Mouse (Mus musculus) embryonic facial prominence, embryonic 15.5 days (tissue): ENCODE measurements at regions not wholly inside any gene's neighbourhood (a gene's known extent, or its start where the extent isn't known, plus 50 kb on each side); places are given as distances from the start of the nearest gene placed in this dataset.

Source experiments
- ATAC-seq: fragments of 200-750 bp; cut with Nextera tagmentation; 2 replicates; pipeline ENCODE4 v1.8.0; 2017; ENCODE audit warnings: low read depth, moderate TSS enrichment; ENCODE audit not compliant: insufficient number of reproducible peaks, low FRiP score, low TSS enrichment
- H3K27ac ChIP-seq: fragments of 300-500 bp; sonication (generic); replicated peaks from 2 replicates; pipeline ENCODE4 v1.5.1; 2015; ENCODE audit warnings: mild to moderate bottlenecking, inconsistent platforms
- H3K27me3 ChIP-seq: fragments of 300-500 bp; sonication (generic); 2 replicates; pipeline ENCODE4 v1.6.1; 2015; ENCODE audit warnings: inconsistent platforms
- H3K36me3 ChIP-seq: fragments of 300-500 bp; sonication (generic); 2 replicates; pipeline ENCODE4 v1.6.1; 2015; ENCODE audit warnings: mild to moderate bottlenecking, inconsistent platforms
- H3K4me1 ChIP-seq: fragments of 300-500 bp; sonication (generic); 2 replicates; pipeline ENCODE4 v1.6.1; 2015; ENCODE audit warnings: inconsistent platforms
- H3K4me2 ChIP-seq: fragments of 300-500 bp; sonication (generic); replicated peaks from 2 replicates; pipeline ENCODE4 v1.6.1; 2015; ENCODE audit warnings: mild to moderate bottlenecking, inconsistent platforms
- H3K4me3 ChIP-seq: fragments of 300-500 bp; sonication (generic); replicated peaks from 2 replicates; pipeline ENCODE4 v1.5.1; 2015; ENCODE audit warnings: mild to moderate bottlenecking, inconsistent platforms
- H3K9ac ChIP-seq: fragments of 300-500 bp; sonication (generic); 2 replicates; pipeline ENCODE4 v1.6.1; 2015; ENCODE audit warnings: inconsistent platforms
- H3K9me3 ChIP-seq: fragments of 300-500 bp; sonication (generic); replicated peaks from 2 replicates; pipeline ENCODE4 v1.6.1; 2016; ENCODE audit warnings: inconsistent platforms
- WGBS: fragments of 180-500 bp; shearing (Covaris S2); methylation state at CpG from one replicate; pipeline ENCODE4 v1.1.7; 2015; 5-methylcytosine and 5-hydroxymethylcytosine counted together

DNA sequence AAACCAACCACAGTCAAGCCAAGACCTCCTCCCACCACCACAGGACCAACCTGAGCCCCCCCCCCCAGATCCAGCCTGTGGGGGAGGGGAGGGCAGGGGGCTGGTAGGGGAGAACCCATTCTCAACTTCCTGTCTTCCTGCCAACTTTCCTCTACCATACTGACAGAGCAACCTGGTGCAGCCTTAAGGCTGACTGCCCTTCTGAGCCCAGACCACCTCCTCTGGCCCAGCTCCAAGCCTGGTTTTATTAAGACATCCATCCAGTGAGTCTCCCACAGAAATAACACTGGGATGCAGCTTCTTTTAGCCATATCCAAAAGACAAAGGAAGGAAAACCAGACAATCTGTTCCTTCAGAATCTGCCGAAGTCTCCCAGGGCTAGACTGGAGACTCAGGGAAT, 342.8 kb downstream of the Gm9195 start:
- H3K9me3 ChIP-seq = no peaks in the 10 kb centered on the region
- no peak overlapping the region for H3K9ac ChIP-seq
- H3K4me3 ChIP-seq = no peak overlapping the region
- no peak overlapping the region for H3K27ac ChIP-seq
- WGBS = 78% methylated on average over 1 of the region's 1 CpGs
- H3K27me3 ChIP-seq = no peaks in the 10 kb centered on the region
- H3K4me1 ChIP-seq = no peaks in the 10 kb centered on the region
- H3K4me2 ChIP-seq = no peak overlapping the region
- no peaks in the 10 kb centered on the region for H3K36me3 ChIP-seq
- no peak for ATAC-seq

DNA sequence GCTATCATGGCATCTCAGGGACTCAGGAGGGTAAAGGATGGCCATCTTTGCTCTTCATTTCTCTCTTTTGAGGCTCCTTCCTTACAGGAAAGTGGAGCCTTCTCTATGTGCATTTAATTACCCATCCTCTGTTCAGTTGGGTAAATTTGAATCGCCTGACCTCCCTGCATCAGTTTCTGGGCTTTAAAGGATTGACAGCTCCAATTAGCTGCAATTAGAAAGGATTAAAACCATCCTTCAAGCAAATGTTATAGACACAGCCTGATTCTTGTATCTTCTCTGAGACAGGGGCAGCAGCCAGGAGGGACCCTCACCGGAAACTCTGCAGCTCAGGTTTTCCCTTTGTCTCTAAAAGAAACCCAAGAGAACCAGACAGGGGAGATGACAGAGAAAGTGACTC, 345.3 kb downstream of the Gm9195 start:
- no peaks in the 10 kb centered on the region for H3K27me3 ChIP-seq
- 16% methylated on average over 2 of the region's 2 CpGs for WGBS
- H3K36me3 ChIP-seq = no peaks in the 10 kb centered on the region
- no peak overlapping the region for H3K4me3 ChIP-seq
- no peaks in the 10 kb centered on the region for H3K4me1 ChIP-seq
- no peaks in the 10 kb centered on the region for H3K9me3 ChIP-seq
- no peak for ATAC-seq
- no peak overlapping the region for H3K9ac ChIP-seq
- no peak overlapping the region for H3K27ac ChIP-seq
- no peak overlapping the region for H3K4me2 ChIP-seq

DNA sequence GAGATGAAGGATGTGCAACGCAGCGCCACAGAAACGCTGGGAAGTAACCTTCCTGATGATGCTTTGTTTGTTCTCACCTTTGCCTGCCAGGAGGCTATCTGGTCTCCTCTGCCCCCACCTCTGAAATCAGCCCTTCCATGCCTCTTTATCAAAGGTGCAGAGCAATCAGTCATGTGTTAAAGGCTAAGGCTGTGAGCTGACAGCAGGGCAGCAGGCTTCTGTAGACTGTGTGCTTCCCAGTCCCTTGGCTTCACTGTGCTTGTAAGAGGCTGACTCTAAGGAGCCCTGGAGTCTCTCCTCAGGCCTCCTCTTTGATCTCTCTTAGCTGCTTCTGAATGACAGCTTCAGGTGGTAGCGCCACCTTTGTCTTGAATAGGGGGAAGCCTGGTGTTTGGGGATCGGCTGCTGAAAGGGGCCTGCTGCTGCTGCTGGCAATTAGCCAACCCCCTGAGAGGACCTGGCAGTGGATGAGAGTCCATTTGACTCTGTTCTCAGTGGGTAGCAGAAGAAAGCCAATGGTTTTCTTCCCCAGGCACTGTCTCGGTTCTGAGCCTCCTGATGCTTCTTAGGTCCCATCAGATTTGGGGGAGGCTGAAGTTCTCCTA, 348.7 kb downstream of the Gm9195 start:
- Histone ChIP-seq H3K36me3 (no peaks in the 10 kb centered on the region), H3K4me2 (no peak overlapping the region), H3K9ac (no peak overlapping the region), H3K9me3 (no peaks in the 10 kb centered on the region), H3K4me1 (no peaks in the 10 kb centered on the region), H3K4me3 (no peak overlapping the region), H3K27ac (no peak overlapping the region), H3K27me3 (no peaks in the 10 kb centered on the region)
- 31% methylated on average over 6 of the region's 6 CpGs for WGBS
- ATAC-seq = no peak

DNA sequence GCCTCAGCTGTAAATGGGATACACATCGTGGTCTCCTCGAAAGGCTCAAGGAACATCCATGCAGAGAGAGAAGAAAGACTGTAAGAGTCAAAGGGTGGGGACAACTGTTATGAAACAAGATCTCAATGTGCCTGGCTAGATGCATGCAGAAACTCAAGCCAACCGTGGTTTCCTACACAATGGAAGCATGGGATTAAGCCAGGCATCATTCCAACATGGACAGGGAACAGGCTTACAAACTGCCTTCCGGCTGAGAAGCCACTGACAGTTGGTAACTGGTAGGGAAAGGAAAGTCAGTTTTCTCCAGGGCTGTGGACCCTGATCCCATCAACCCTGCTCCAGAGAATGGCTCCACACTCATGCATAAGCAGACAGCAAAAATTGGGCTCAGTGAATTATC, 350.5 kb downstream of the Gm9195 start:
- H3K27ac ChIP-seq = no peak overlapping the region
- H3K9ac ChIP-seq = no peak overlapping the region
- no peak for ATAC-seq
- H3K4me1 ChIP-seq = no peaks in the 10 kb centered on the region
- no peaks in the 10 kb centered on the region for H3K27me3 ChIP-seq
- no peaks in the 10 kb centered on the region for H3K9me3 ChIP-seq
- 65% methylated on average over 4 of the region's 4 CpGs for WGBS
- no peak overlapping the region for H3K4me2 ChIP-seq
- H3K4me3 ChIP-seq = no peak overlapping the region
- H3K36me3 ChIP-seq = no peaks in the 10 kb centered on the region

DNA sequence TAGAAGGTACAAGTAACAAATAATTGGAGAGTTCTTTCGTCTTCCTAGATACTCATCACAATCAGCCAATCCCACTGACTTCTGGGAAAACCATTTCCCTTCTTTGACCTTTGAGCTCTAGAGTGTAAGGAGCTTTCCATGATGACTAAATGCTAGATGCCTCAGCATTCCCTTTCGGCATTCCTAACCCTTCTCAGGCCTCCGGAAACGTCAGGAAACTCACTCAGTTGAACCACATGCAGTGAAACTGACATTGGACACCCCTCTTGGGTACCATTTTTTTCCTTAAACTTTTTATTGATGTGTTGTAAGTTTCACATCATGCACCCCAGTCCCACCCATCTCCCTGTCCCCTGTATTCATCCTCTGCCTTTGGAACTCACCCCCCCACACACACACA, 361.5 kb downstream of the Gm9195 start:
- no peak for ATAC-seq
- no peaks in the 10 kb centered on the region for H3K36me3 ChIP-seq
- no peaks in the 10 kb centered on the region for H3K4me1 ChIP-seq
- H3K27me3 ChIP-seq = no peaks in the 10 kb centered on the region
- H3K4me2 ChIP-seq = no peak overlapping the region
- H3K4me3 ChIP-seq = no peak overlapping the region
- no peak overlapping the region for H3K9ac ChIP-seq
- no peaks in the 10 kb centered on the region for H3K9me3 ChIP-seq
- whole genome bisulfite sequencing = 55% methylated on average over 4 of the region's 4 CpGs
- H3K27ac ChIP-seq = no peak overlapping the region

DNA sequence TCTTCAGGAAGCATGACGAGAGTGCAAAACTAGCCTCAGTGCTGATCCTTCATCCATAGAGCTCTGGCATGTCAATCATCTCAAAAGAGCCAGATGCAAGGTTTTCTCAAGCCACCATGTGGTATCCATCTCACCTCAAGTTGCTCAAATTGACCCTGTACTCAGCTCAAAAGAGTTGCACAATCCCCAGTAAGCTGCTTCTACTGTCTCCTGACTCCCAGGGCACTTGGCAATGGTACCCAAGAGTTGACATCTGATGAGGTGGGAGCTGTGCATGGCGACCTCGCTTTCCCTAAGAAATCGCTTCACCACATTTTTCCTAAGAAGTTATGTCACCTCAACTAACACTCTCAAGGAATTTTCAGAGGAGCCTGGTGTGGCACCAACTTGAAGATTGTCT, 369.9 kb downstream of the Gm9195 start:
- no peak for ATAC-seq
- H3K36me3 ChIP-seq = no peaks in the 10 kb centered on the region
- H3K27ac ChIP-seq = no peak overlapping the region
- H3K4me2 ChIP-seq = no peak overlapping the region
- H3K4me3 ChIP-seq = no peak overlapping the region
- no peaks in the 10 kb centered on the region for H3K27me3 ChIP-seq
- WGBS = 72% methylated on average over 4 of the region's 4 CpGs
- H3K9ac ChIP-seq = no peak overlapping the region
- H3K4me1 ChIP-seq = no peaks in the 10 kb centered on the region
- no peaks in the 10 kb centered on the region for H3K9me3 ChIP-seq

DNA sequence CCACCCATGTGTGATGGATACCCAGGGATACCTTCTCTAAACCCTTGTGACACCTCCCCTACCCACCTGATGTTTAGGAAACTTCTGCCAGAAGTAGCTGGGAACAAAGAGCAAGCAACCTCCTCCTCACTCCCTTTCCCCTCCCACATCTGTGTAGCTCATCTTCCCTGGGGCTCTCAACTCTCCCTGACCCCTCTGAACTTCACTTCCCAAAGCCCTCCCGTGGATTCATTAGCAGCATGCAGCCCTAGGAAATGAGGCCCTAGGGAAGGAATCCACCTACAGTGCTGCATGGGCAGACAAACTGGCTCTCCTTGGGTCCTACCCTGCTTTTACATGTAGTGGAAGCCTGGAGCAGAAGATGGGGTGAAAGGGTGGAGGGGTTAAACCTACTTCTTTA, 370.6 kb downstream of the Gm9195 start:
- Histone ChIP-seq H3K4me1 (no peaks in the 10 kb centered on the region), H3K4me2 (no peak overlapping the region), H3K4me3 (no peak overlapping the region), H3K27me3 (no peaks in the 10 kb centered on the region), H3K36me3 (no peaks in the 10 kb centered on the region), H3K27ac (no peak overlapping the region), H3K9ac (no peak overlapping the region), H3K9me3 (no peaks in the 10 kb centered on the region)
- WGBS = 0% methylated on average over 1 of the region's 1 CpGs
- ATAC-seq = peak; percentile 47; the same call in 1 of the 2 replicates

GRCm38 (mm10) chr14:72116842-72117241, 374.8 kb downstream of the Gm9195 start:
- Histone ChIP-seq H3K36me3 (no peaks in the 10 kb centered on the region), H3K27ac (no peak overlapping the region), H3K4me2 (no peak overlapping the region), H3K9ac (no peak overlapping the region), H3K4me3 (no peak overlapping the region), H3K27me3 (no peaks in the 10 kb centered on the region), H3K9me3 (no peaks in the 10 kb centered on the region), H3K4me1 (no peaks in the 10 kb centered on the region)
- 73% methylated on average over 4 of the region's 4 CpGs for WGBS
- no peak for ATAC-seq

DNA sequence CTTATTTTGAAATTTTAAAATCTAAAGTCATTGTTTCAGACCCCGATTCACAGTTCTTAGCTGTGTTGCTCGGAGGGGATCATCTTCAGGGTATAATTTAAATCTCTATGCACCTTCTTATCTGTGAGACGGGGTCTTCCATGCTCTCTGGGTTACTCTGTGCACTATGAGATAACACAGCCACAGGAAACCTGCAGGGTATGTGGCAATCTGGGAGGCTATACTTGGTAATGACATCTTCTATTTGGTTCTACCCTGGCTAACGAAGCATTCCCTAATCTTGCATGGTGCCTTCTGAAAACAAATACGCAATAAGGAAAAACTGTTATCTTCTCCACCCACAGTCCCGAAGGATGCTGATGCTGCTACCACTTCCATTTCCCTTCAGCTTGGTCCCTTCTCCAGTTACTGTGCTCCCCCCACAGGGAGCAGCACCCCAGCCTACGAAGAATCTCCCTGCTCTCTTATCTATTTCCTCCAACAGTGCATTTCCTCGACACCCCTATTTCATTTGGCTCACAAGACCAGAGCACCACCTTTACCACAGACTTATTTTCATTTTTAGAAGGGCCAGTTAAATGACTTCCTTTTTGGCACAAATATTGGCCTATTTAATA, 378.2 kb downstream of the Gm9195 start:
- no peak overlapping the region for H3K27ac ChIP-seq
- no peaks in the 10 kb centered on the region for H3K36me3 ChIP-seq
- no peak overlapping the region for H3K4me3 ChIP-seq

DNA sequence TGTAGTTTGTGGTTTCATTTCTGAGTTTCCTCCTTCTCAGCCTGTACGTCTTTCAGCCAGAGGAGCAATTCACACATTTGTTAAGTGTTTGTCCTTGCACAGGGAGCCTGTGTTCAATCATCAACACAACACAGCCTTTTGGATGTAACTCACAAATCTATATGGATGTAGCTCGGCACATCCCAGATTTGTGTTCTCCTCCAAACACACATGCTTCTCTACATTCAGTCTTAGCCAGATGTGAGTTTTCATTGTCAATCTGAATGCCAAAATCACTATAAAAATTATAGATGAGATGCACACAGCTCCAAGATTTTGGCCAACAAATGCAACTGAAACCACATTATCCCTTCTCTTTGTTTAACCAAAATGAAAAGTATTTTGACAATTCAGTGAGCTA, 380.9 kb downstream of the Gm9195 start:
- Histone ChIP-seq H3K9ac (no peak overlapping the region), H3K9me3 (no peaks in the 10 kb centered on the region), H3K4me2 (no peak overlapping the region), H3K27ac (no peak overlapping the region), H3K36me3 (no peaks in the 10 kb centered on the region), H3K4me3 (no peak overlapping the region), H3K4me1 (no peaks in the 10 kb centered on the region), H3K27me3 (no peaks in the 10 kb centered on the region)
- no peak for ATAC-seq
- 54% methylated on average over 2 of the region's 2 CpGs for whole genome bisulfite sequencing

More for the DNA sequence above, 378.2 kb downstream of the Gm9195 start:
- no peak overlapping the region for H3K4me2 ChIP-seq
- no peak overlapping the region for H3K9ac ChIP-seq
- H3K9me3 ChIP-seq = no peaks in the 10 kb centered on the region
- no peak for ATAC-seq
- WGBS = 84% methylated on average over 8 of the region's 8 CpGs
- no peaks in the 10 kb centered on the region for H3K27me3 ChIP-seq
- no peaks in the 10 kb centered on the region for H3K4me1 ChIP-seq

DNA sequence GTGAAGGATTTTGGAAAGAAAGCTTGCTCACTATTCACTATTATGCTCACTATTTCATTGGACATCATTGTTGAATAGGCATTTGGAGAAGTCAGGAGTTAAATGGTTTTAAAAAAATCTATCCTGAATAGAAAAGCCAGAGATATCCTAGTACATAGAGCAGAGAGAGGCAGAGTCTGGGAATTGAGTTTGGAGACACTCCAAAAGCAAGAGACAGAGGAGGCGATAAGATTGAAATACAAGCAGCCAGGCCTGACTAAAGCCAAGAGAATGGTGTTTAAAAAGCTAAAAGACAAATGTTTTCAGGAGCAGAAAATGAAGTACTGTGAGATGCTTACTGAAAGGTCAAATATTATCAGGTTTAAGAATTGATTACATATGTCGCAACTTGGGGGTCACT, 400.1 kb downstream of the Gm9195 start:
- no peak for ATAC-seq
- Histone ChIP-seq H3K4me2 (no peak overlapping the region), H3K36me3 (no peaks in the 10 kb centered on the region), H3K9ac (no peak overlapping the region), H3K9me3 (no peaks in the 10 kb centered on the region), H3K27ac (no peak overlapping the region), H3K27me3 (no peaks in the 10 kb centered on the region), H3K4me3 (no peak overlapping the region), H3K4me1 (no peaks in the 10 kb centered on the region)
- 86% methylated on average over 2 of the region's 2 CpGs for WGBS

DNA sequence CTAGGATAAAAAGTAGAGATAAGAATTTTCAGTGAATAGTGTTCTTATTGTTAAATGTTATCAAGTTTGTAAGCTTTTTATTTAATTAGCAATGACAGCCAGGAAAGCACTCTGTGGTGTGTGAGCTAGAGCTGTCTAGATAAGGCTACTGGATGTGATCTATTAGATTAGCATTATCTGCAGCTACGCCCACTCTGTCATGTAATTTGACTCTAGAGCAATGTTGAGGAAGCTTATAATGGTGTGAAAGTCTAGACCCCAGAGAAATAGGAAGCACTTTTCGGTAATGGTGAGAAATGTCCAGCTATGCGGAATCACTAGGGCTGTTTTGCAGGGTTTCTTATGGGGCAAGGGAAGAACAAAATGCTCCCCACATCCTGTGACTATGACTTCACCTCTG, 410.2 kb downstream of the Gm9195 start:
- H3K27ac ChIP-seq = no peak overlapping the region
- 42% methylated on average over 3 of the region's 3 CpGs for WGBS
- H3K4me1 ChIP-seq = no peaks in the 10 kb centered on the region

More for the DNA sequence above, 410.2 kb downstream of the Gm9195 start:
- no peak overlapping the region for H3K9ac ChIP-seq
- ATAC-seq = no peak
- H3K9me3 ChIP-seq = no peaks in the 10 kb centered on the region
- H3K4me3 ChIP-seq = no peak overlapping the region
- no peaks in the 10 kb centered on the region for H3K27me3 ChIP-seq
- H3K4me2 ChIP-seq = no peak overlapping the region
- H3K36me3 ChIP-seq = no peaks in the 10 kb centered on the region
